Mouse (Mus musculus) cerebellum, postnatal 4 days (tissue): ENCODE measurements around the gene Rab38.

Experiments used
- DNase-seq, 2 experiments: peaks; one replicate each; pipeline ENCODE4 v3.0.0; 2022; ENCODE audit warnings: low spot score in 2 of 2, mixed read lengths in 1 of 2

The Rab38 gene

GRCm38 (mm10) chr7:88429786-88430691 is at the start of gene Rab38:
Gene Rab38 (plus strand): TSS chr7:88430273.
- peak; percentile 22 to 23 for DNase-seq

DNA sequence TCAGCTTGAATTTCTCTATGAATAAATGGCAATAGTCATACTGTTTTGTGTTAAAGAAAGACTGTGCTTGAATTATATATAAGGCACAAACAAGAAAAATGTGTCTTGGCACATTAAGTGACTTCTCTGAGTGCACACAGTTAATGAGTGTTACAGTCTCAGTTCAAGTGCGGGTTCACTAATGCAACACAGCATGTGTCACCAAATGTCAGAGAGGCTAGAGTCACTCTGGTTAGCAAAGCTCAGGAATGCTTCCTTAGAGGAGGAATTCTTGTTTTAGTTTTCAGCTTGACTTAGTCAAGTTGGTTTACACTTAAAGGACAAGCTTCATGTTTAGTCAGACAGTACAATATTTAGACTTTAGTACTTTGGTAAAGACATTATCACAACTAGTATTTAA is 35.5 kb upstream of the Rab38 start:
- no peak for DNase-seq

GRCm38 (mm10) chr7:88395745-88396144 is 34.3 kb upstream of the Rab38 start:
- DNase-seq: no peak

GRCm38 (mm10) chr7:88405311-88405710 is 24.8 kb upstream of the Rab38 start:
- DNase-seq: no peak

DNA sequence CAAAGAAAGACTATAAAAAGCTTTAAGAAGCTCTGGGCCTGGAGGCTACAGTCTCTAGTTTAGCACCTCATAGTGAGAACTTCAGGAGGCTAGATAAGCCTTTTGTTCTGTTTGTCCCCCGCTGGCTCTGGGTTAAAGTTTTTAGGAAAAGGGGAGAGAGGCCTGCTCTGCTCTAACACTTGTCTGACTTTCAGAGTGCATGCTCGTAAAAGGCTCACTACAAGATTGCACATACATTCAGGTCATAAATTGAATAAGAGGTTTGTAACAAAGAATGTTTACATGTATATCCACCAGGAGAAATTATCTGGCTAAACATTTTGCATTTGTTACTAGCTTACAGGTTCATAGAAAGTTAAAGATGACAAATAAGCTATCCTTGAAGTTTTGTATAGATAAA is 23.6 kb upstream of the Rab38 start:
- no peak for DNase-seq

- no peak for DNase-seq
Measured at GRCm38 (mm10) chr7:88421821-88422220, 8.3 kb upstream of the Rab38 start.

GRCm38 (mm10) chr7:88423889-88424288 is 6.2 kb upstream of the Rab38 start:
- DNase-seq: no peak

- DNase-seq: no peak
Measured at GRCm38 (mm10) chr7:88425744-88426143, 4.3 kb upstream of the Rab38 start.

DNA sequence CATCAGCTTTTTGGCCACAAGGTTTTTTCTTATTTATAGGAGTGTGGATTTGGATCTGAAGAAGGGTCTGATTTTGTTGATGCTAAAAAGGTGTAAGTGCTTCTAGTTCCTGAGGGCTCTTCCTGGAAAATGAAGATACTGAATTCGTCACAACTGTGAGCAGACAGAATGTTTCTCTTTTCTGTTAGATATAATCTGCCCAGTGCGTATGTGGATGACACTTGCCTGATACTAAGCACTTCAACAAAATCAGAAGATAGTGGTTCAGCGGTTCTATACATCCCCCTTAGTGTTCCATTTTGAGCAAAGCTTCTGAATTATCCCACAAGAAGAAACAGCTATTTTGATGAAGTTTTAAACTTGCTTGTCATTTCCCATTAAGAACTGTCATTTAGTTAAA is 2.6 kb upstream of the Rab38 start:
- DNase-seq: no peak

DNA sequence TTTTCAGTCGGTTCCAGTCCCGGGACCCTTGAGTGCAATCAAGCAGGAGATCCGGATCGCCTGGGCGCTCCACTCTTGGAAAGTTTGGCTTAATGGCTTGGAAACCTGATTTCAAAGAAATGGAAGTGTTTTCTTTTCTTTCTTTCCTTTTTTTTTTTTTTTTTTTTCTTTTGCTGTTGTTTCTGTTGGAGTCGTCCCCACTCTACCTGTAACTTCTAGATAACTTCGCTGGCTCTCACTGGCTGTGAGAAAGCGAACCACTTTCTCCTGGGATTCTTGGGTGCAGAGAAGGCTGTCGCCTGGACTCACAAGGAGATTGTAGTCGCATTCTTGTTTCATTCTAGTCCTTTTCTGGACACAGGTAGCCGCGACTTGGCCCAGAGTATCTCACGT is 615 bp downstream of the Rab38 start:
- DNase-seq: no peak

- DNase-seq: no peak
Measured at GRCm38 (mm10) chr7:88440301-88440700, 10.2 kb downstream of the Rab38 start.

DNA sequence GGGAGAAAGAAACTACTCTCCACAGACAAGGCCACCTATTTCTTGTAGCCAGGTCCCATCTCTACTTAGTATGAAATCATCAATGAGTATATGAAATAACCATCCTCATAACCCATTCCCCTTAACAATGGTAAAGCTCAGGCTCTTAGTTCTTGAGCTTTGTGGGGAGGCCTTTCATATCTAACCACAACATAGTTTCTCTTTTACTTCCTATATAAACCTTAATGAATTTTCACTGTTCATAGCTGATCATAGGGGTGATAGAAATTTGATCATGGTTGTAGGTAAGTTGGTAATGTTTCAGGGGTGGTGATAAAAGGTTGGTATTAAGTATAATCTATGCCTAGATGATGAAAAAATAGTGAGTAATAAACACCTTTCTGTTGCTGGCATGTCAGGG is 12.6 kb downstream of the Rab38 start:
- no peak for DNase-seq

DNA sequence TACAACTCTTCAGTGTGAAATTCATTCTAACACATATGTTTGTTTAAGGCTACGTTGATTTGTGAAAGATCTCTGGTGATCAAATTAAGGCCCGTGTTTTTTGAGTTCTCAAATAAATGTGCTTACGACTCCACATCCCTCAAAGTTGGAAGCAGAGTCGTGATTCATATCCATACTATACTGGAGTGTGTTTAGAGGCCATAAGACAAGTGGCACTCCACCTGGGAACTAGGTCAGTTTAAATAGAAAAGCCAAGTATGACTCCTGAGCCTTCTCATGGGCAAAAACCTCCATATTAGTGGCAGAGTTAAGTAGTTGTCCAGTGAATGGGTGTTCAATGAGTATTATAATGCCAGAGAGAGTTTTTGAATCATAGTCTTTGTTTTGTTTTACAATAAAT is 13.4 kb downstream of the Rab38 start:
- DNase-seq: no peak

GRCm38 (mm10) chr7:88445320-88445903 is 15.3 kb downstream of the Rab38 start:
- no peak for DNase-seq

GRCm38 (mm10) chr7:88453234-88453633 is 23.2 kb downstream of the Rab38 start:
- DNase-seq: no peak

GRCm38 (mm10) chr7:88457827-88458226 is 27.8 kb downstream of the Rab38 start:
- DNase-seq: no peak

DNA sequence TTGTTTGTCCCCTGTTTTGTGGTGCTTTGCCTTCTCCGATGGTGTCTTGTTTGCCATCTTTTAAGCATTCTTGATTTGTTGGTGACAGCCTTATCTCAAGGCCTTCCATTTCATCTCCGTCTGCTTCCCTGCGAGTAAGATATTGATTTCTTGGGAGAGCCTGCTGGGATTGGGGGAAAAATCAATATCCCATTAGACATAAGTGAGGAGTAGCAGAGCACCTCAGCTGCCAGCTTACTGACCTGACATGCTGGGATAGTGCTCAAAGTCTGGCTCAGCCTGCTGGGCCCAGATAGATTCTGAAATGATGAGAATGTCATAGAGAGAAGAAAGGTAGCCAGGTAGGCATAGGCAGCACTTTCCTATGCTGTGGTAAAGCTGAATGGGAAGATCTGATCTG is 37.7 kb downstream of the Rab38 start:
- no peak for DNase-seq

GRCm38 (mm10) chr7:88482110-88482619 is 52.1 kb downstream of the Rab38 start:
- DNase-seq: no peak

GRCm38 (mm10) chr7:88482628-88483027 is 52.6 kb downstream of the Rab38 start:
- no peak for DNase-seq

DNA sequence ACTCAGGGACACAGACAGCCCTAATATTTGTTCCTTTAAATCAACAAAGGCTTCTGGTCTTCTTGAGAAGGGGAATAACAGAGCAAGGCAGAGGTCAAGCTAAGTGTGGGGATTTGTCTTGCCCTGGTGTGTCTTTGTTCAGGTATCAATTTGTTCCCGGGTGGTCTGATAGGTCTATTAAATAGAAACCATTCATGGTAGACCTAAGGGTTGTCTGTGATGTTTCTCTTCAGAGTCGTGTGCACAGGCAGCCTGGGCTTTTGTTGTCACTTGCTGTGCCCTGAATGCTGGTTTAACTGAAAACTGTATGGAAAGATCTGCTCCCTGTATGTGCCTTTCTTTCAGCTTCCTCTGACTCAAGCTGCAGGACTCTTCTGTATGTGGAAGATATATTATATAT is 60.9 kb downstream of the Rab38 start:
- no peak for DNase-seq

DNA sequence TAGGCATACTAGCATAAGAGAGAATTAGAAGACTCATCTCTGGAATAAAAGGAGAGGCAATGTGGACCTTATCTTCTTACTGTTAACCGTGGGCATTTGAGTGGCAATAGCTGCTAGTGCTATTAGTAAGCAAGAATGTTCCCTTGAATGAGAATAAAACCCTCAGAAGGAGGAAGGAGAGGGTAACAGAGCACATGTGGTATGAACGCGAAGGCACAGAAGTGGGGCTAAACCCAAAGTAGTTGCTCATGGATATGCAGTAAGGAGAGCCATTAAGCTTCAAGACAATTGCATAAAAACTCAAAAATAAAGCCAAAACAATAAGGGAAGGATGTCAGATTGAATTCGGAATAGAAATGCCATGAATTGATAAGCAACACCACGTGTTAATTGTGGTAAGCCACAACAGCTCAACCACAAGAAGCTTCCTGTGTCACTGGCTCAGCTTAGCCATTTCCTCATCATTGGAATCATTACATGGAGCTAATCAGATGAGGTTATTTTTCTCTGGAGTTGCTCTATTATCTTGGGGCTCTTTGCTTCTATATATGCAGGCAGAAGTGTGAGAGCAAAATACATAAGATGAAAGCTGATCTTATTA is 72.2 kb downstream of the Rab38 start:
- no peak for DNase-seq

DNA sequence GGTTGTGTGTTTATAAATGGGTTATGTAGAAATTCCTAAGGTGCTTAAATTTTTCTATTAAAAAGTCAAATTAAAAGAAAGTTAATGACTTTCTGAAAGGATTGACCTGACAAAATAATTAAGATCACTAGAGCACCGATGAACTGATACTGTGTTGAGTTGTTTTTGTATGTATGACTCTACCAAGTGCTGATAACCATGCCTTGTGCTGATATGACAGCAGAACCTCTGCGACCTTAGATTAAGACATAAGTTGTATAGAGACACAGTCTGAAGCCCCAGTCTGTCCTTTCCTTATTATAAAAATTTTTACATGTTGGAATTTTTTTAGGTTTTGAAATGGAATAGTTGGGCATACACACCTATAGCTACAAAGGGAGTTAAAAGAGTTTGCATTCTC is 79.7 kb downstream of the Rab38 start:
- DNase-seq: no peak

DNA sequence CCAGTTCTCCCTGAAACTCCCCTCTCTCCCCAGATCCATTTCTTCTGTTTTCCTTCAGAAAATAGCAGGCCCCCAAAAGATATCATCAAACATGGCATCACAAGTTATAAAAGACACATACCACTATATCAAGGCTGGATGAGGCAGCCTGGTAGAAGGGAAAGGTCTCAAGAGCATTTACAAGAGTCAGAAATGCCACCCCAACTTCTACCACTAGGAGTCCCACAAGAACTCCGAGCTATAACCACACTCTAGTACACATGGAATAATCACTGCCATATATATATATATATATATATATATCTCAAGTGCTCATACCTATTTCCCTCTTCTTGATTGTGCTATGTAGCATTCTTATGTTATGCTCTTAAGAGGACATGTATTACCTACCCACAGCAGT is 92.4 kb downstream of the Rab38 start:
- no peak for DNase-seq
